Mouse (Mus musculus) liver, embryonic 14.5 days (tissue): ENCODE results near the gene Strn4.

Experiments used
- CTCF ChIP-seq: IDR thresholded peaks from 2 replicates; pipeline ENCODE4 v1.5.1; 2016; ENCODE audit warnings: antibody characterized with exemption, low read depth, control low read depth
- EP300 ChIP-seq: IDR thresholded peaks from 2 replicates; pipeline ENCODE4 v1.6.1; 2016; ENCODE audit warnings: antibody characterized with exemption, low read depth

DNA sequence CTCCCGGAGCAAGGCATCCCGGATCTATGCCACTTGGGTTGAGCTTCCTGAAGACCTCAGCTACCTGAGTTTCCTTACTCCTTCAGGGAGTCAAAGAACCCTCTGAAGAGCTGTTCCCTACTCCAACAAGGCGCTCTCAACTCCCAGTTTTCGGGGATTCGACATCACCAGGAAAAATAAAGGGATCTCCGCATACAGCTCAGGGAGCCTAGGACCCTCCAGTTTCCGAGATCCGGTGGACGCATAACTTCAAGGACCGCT, 34.2 kb upstream of the Strn4 start:
- no peak for TF ChIP-seq CTCF
- TF ChIP-seq EP300: no peak
